Mouse (Mus musculus): Measurements from ENCODE around the gene Slc39a11. TPM values are rescaled to one million over a fixed set of nuclear protein-coding genes. Genes with fewer than 3 reads are reported as not detected.

The Slc39a11 gene
- polyA plus RNA-seq, 1 experiment from 2014 or later, result 20.1 TPM

DNA sequence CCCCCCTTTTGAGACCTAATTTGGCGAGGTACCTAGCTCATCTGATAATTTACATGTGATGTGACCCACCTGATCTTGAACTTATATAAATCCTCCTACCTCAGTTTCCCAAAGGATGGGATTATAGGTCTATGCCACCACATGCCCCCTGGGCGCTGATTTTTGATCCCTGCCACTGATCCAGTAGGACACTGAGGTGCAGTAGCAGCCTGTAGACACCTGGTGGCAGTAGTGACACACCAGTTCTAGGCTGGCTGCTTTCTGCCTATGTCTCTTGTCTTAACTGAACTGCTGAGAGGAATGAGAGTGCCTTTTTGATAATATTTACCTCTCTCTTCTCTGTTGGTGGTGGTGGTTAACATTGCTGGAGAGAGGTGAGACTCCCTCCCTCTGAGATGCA is 352.1 kb downstream of the Slc39a11 start:
- ATAC-seq (ENCODE audit: low FRiP score), result no peak
- H3K27ac ChIP-seq (ENCODE audit: low read depth, low read length), result no peak overlapping the region
- 15% methylated on average over 2 of the region's 2 CpGs for WGBS
- H3K27me3 ChIP-seq (ENCODE audit: control insufficient read depth, insufficient read depth, low read length), result no peaks in the 10 kb centered on the region
- peaks cover 13% of the 10 kb centered on the region for H3K4me1 ChIP-seq (replicated peaks; ENCODE audit: control insufficient read depth, insufficient read depth, low read length)
- no peak overlapping the region for H3K4me3 ChIP-seq (ENCODE audit: low read depth, low read length)
- no peak overlapping the region for H3K4me2 ChIP-seq (replicated peaks; ENCODE audit: low read depth, low read length)
- no peak overlapping the region for H3K9ac ChIP-seq (ENCODE audit: low read depth, low read length)
- peak; percentile 90 for DNase-seq (ENCODE audit: low spot score)
- no peaks in the 10 kb centered on the region for H3K36me3 ChIP-seq (ENCODE audit: control insufficient read depth, insufficient read depth, low read length)
- no peaks in the 10 kb centered on the region for H3K9me3 ChIP-seq (ENCODE audit: control insufficient read depth, low read length)

DNA sequence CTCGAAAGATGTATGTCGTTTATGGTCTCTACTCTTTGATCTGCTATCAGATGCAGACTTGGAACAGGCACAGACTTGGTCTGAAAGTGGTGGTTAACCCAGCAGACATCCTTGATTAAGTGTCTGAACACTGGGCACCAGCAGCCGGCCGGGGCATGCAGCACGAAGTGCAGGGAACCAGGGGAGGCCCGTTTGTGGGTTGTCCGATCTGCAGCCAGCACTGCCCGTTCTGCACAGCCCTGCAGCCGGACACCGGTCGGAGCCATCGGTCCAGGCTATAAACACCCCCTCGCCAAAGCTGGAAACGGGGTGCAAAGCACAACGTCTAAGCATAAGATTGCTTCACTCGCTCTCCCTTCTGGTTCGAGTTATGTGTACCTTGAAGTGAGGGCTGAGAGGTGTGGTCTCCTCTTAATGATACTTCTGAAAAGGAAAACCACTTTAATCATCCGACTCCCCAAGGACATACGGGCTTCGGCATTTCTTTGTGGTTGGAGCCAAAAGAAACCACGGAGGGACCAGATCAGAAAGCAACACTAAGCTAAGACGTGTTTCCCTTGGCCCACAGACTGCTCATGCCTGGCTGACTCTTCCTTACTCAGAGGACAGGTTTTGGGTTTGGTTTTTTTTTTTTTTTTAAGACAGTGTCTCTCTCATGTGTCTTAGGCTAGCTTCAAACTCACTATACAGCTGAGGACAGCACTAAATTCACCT is 352.8 kb downstream of the Slc39a11 start:
- Histone ChIP-seq H3K27me3 (ENCODE audit: control insufficient read depth, insufficient read depth, low read length) (no peaks in the 10 kb centered on the region), H3K36me3 (ENCODE audit: control insufficient read depth, insufficient read depth, low read length) (no peaks in the 10 kb centered on the region), H3K9me3 (ENCODE audit: control insufficient read depth, low read length) (no peaks in the 10 kb centered on the region), H3K4me3 (ENCODE audit: low read depth, low read length) (no peak overlapping the region), H3K4me2 (replicated peaks; ENCODE audit: low read depth, low read length) (no peak overlapping the region), H3K4me1 (replicated peaks; ENCODE audit: control insufficient read depth, insufficient read depth, low read length) (peaks cover 13% of the 10 kb centered on the region), H3K9ac (ENCODE audit: low read depth, low read length) (no peak overlapping the region), H3K27ac (ENCODE audit: low read depth, low read length) (0 out of 2 replicates have a peak overlapping the region, but pooled peaks have one; percentile 24)
- ATAC-seq (ENCODE audit: low FRiP score), result no peak
- DNase-seq (ENCODE audit: low spot score), result no peak
- WGBS, result 88% methylated on average over 22 of the region's 22 CpGs

DNA sequence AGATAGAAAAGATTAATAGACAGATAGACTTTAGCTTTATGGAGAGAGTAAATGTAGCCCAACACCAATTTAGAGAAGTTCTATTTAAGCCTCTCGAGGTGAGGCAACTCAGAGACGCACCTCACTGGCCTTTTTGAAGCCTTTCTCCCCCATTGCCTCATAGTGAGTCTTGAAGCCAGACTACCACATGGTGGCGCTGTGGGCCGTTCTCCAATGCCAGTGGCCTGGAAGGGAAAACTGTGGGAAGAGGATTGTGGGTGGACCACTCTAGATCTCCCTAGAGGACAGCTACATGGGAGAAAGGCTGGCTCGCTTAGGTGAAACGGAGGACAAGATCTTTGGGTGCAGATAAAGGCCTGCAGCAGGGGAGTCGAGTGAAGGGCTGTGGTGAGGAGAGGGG is 353.7 kb downstream of the Slc39a11 start:
- Histone ChIP-seq H3K4me1 (replicated peaks; ENCODE audit: control insufficient read depth, insufficient read depth, low read length) (peaks cover 13% of the 10 kb centered on the region), H3K36me3 (ENCODE audit: control insufficient read depth, insufficient read depth, low read length) (no peaks in the 10 kb centered on the region), H3K27ac (ENCODE audit: low read depth, low read length) (no peak overlapping the region), H3K4me3 (ENCODE audit: low read depth, low read length) (no peak overlapping the region), H3K9ac (ENCODE audit: low read depth, low read length) (no peak overlapping the region), H3K9me3 (ENCODE audit: control insufficient read depth, low read length) (no peaks in the 10 kb centered on the region), H3K4me2 (replicated peaks; ENCODE audit: low read depth, low read length) (no peak overlapping the region), H3K27me3 (ENCODE audit: control insufficient read depth, insufficient read depth, low read length) (no peaks in the 10 kb centered on the region)
- no peak for ATAC-seq (ENCODE audit: low FRiP score)
- WGBS, result 38% methylated on average over 7 of the region's 7 CpGs
- DNase-seq (ENCODE audit: low spot score), result peak; percentile 91

DNA sequence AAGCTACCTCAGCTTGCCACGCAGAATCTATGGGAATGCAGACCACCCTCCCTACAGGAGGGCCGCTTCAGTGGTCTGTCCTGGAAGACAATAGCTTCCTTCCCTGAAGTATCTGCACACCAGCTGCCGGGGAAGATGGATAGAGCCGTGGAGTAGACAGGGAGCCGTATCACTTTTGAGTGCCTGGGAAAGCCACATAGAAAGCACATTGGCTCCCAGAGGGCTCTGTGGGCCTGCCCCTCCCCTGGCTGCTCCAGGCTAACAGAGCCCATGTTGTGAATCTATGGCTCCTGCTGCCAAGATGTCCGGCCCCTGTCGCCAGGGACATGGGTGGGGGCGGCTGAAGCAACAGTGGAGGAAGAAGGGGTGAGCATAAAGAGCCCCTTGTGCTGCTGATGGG is 355.4 kb downstream of the Slc39a11 start:
- peak overlapping the region; percentile 56 for H3K27ac ChIP-seq (ENCODE audit: low read depth, low read length)
- peak; percentile 43 for DNase-seq (ENCODE audit: low spot score)
- H3K27me3 ChIP-seq (ENCODE audit: control insufficient read depth, insufficient read depth, low read length), result no peaks in the 10 kb centered on the region
- no peak overlapping the region for H3K4me3 ChIP-seq (ENCODE audit: low read depth, low read length)
- H3K4me2 ChIP-seq (replicated peaks; ENCODE audit: low read depth, low read length), result no peak overlapping the region; the same call in 1 of the 2 replicates
- 22% methylated on average over 8 of the region's 8 CpGs for WGBS
- H3K4me1 ChIP-seq (replicated peaks; ENCODE audit: control insufficient read depth, insufficient read depth, low read length), result peaks cover 11% of the 10 kb centered on the region
- H3K9me3 ChIP-seq (ENCODE audit: control insufficient read depth, low read length), result no peaks in the 10 kb centered on the region
- peak; percentile 33 for ATAC-seq (ENCODE audit: low FRiP score)
- no peaks in the 10 kb centered on the region for H3K36me3 ChIP-seq (ENCODE audit: control insufficient read depth, insufficient read depth, low read length)
- 0 out of 2 replicates have a peak overlapping the region, but pooled peaks have one; percentile 8 for H3K9ac ChIP-seq (ENCODE audit: low read depth, low read length)

DNA sequence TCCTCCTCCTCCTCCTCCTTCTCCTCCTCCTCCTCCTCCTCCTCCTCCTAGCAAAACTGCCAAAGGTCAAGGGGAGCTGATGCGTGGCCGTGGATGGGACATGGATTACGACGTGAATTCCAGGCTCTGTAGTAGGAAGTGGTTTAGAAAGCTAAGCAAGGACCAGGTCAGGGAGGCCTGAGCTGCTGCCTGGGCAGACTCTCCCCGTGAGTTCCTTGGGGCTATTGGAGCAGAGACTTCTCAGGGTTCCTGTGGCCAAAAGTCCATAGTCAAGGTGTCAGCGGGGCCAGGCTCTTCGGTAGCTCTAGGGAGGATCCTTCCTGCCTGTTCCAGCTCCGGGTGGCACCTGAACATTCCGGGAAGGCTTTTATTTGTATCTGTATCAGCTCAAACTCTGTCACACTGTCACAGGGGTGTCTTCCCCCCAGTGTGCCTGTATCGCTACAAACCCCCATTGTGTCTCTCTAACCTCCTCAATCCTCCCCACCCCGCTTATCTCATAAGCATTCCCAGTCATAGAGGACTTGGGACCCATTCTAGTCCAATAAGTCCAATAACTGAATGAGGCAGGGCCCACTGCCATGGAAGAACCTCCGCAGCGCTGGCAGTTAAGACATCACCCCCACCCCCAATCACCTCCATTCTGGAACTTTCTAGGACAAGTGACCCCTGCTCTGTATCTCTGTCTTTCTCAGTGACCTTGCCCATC is 356.8 kb downstream of the Slc39a11 start:
- no peak overlapping the region for H3K9ac ChIP-seq (ENCODE audit: low read depth, low read length)
- H3K4me2 ChIP-seq (replicated peaks; ENCODE audit: low read depth, low read length), result no peak overlapping the region
- H3K9me3 ChIP-seq (ENCODE audit: control insufficient read depth, low read length), result no peaks in the 10 kb centered on the region
- no peaks in the 10 kb centered on the region; the same call in 1 of the 2 replicates for H3K27me3 ChIP-seq (ENCODE audit: control insufficient read depth, insufficient read depth, low read length)
- ATAC-seq (ENCODE audit: low FRiP score), result no peak
- H3K4me3 ChIP-seq (ENCODE audit: low read depth, low read length), result no peak overlapping the region
- no peak overlapping the region for H3K27ac ChIP-seq (ENCODE audit: low read depth, low read length)
- WGBS, result 67% methylated on average over 13 of the region's 13 CpGs
- DNase-seq (ENCODE audit: low spot score), result no peak
- H3K4me1 ChIP-seq (replicated peaks; ENCODE audit: control insufficient read depth, insufficient read depth, low read length), result peaks cover 7% of the 10 kb centered on the region
- no peaks in the 10 kb centered on the region for H3K36me3 ChIP-seq (ENCODE audit: control insufficient read depth, insufficient read depth, low read length)

DNA sequence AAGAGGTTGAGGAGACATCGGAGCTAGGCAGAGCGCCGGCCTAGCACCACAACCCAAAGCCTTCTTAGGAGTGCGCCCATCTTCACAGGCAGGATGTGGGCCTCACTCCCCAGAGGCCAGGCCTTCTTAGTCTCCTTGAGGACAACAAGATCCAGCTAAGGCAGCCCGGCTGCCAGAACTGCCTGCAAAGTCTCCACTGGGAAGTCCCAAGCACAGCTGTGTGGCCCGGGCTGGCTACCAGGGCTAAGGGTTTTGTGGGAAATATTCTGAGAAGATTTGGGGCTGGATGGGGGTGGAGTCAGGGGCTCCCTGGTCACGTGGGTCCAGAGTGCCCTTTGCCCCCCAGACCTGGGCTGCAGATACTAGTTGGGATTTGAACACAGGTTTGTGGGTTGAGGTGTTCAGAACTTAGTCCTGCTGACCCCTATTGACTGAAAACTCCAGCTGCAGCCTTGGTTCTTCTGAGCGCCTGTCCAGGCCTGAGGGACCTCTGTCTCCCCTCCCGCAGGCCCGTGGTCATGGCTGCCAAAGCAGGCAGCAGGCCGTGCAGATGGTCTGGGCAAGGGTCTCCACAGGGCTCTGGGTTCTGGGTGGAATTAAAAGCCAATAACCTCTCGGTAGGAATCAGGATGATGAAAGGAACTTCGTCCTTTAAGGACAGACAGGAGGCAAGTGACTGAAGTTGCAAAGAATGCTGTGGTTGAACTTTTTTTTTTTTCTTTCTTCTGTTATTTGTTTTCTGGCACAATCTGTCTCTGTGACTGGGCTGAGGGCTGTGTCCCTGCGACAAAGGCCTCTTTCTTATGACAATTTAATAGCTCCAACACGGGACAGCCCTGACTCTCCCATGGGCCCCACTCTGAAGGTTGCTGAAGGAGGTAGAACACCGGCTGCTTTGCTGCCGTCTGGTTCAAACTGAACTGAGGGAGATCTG is 357.8 kb downstream of the Slc39a11 start:
- H3K27me3 ChIP-seq (ENCODE audit: control insufficient read depth, insufficient read depth, low read length), result no peaks in the 10 kb centered on the region; the same call in 1 of the 2 replicates
- H3K4me2 ChIP-seq (replicated peaks; ENCODE audit: low read depth, low read length), result no peak overlapping the region
- H3K4me1 ChIP-seq (replicated peaks; ENCODE audit: control insufficient read depth, insufficient read depth, low read length), result peaks cover 7% of the 10 kb centered on the region
- no peak overlapping the region for H3K4me3 ChIP-seq (ENCODE audit: low read depth, low read length)
- ATAC-seq (ENCODE audit: low FRiP score) (peak; percentile 50), DNase-seq (ENCODE audit: low spot score) (peak; percentile 49)
- no peaks in the 10 kb centered on the region for H3K36me3 ChIP-seq (ENCODE audit: control insufficient read depth, insufficient read depth, low read length)
- H3K27ac ChIP-seq (ENCODE audit: low read depth, low read length), result peak overlapping the region; percentile 51
- 44% methylated on average over 17 of the region's 17 CpGs for WGBS
- no peaks in the 10 kb centered on the region for H3K9me3 ChIP-seq (ENCODE audit: control insufficient read depth, low read length)
- no peak overlapping the region for H3K9ac ChIP-seq (ENCODE audit: low read depth, low read length)

DNA sequence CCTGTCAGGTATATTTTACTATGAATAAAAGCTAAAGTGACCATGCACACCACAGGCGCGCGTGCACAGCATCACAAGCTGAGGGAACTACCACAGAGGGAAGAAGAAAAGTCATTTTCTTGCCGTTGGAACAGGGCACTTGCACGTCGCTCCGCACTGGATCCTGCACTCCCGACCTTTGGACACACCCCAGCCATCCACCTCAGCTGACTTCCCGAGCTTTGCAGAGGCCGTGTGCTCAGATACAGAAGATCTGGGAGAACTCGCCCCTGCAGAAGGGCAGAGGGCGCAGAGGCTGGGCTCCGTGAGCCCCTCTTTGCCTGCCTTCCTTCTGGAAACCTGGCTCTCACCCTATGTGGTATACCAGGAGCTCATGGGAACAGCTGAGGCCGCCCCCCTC is 359.0 kb downstream of the Slc39a11 start:
- H3K27ac ChIP-seq (ENCODE audit: low read depth, low read length), result no peak overlapping the region
- WGBS, result 76% methylated on average over 14 of the region's 14 CpGs

DNA sequence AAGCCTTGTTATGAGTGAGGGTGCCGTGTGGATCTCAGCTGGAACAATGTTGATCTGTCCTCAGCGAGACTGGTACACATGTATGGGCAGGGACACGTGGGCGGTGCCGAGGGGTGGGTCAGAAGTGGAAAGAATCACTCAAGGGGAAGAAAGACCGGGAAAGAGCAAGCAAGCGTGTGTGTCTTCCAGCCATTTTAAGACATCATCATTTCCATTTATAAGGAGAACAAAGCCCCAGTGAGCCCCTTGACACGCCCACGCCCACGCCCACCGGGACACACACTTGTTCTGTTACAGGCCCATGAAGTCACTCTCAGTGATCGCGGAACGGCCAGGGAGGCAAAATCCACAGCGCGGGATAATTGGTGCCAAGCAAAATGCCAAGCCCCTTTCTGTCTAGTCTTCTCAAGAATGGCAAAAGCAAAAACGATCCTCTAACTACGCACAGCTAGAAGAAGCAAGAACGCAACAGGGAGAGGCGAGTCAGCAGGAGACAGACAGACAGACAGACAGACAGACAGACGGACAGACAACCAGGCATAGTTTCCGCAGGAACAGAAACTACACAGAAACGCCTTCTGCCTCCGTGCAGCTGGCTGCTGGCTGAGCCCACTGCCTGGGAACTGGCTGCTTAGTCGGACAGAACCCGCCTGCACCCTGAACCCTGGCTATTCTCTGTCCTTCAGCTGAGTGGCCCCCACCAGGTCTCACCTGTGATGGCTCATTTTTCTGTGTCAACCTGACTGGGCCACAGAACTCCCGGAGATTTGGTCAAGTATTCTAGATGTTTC is 364.7 kb downstream of the Slc39a11 start:
- Histone ChIP-seq H3K9me3 (ENCODE audit: control insufficient read depth, low read length) (no peaks in the 10 kb centered on the region), H3K4me1 (replicated peaks; ENCODE audit: control insufficient read depth, insufficient read depth, low read length) (no peaks in the 10 kb centered on the region), H3K4me3 (ENCODE audit: low read depth, low read length) (no peak overlapping the region), H3K27me3 (ENCODE audit: control insufficient read depth, insufficient read depth, low read length) (peaks cover 2% of the 10 kb centered on the region), H3K27ac (ENCODE audit: low read depth, low read length) (no peak overlapping the region), H3K9ac (ENCODE audit: low read depth, low read length) (no peak overlapping the region), H3K4me2 (replicated peaks; ENCODE audit: low read depth, low read length) (no peak overlapping the region), H3K36me3 (ENCODE audit: control insufficient read depth, insufficient read depth, low read length) (no peaks in the 10 kb centered on the region)
- peak; percentile 57; the same call in 1 of the 2 replicates for ATAC-seq (ENCODE audit: low FRiP score)
- WGBS, result 69% methylated on average over 27 of the region's 27 CpGs
- peak; percentile 57 for DNase-seq (ENCODE audit: low spot score)

More for the DNA sequence above, 359.0 kb downstream of the Slc39a11 start:
- peaks cover 2% of the 10 kb centered on the region for H3K27me3 ChIP-seq (ENCODE audit: control insufficient read depth, insufficient read depth, low read length)
- DNase-seq (ENCODE audit: low spot score), result no peak
- no peak overlapping the region for H3K4me3 ChIP-seq (ENCODE audit: low read depth, low read length)
- no peak overlapping the region for H3K9ac ChIP-seq (ENCODE audit: low read depth, low read length)
- no peak overlapping the region for H3K4me2 ChIP-seq (replicated peaks; ENCODE audit: low read depth, low read length)
- no peaks in the 10 kb centered on the region for H3K36me3 ChIP-seq (ENCODE audit: control insufficient read depth, insufficient read depth, low read length)
- H3K9me3 ChIP-seq (ENCODE audit: control insufficient read depth, low read length), result no peaks in the 10 kb centered on the region
- peaks cover 7% of the 10 kb centered on the region for H3K4me1 ChIP-seq (replicated peaks; ENCODE audit: control insufficient read depth, insufficient read depth, low read length)
- ATAC-seq (ENCODE audit: low FRiP score), result no peak

Data from hindbrain, embryonic 11.5 days (tissue).